Mouse (Mus musculus) CH12.LX (cell line): ENCODE results near the gene Asprv1. TPM values are rescaled to one million over a fixed set of nuclear protein-coding genes. Genes with fewer than 3 reads are reported as not detected.

Experiments
- DNase-seq: peaks from one replicate; pipeline ENCODE4 v3.0.0-alpha.2; 2013; ENCODE audit errors: extremely low read depth
- H3K27ac ChIP-seq: 2 replicates; pipeline ENCODE4 v1.5.1; 2012; ENCODE audit warnings: low read depth, mild to moderate bottlenecking, control low read depth, moderate library complexity; ENCODE audit not compliant: insufficient read depth
- H3K27me3 ChIP-seq: replicated peaks from 2 replicates; pipeline ENCODE3; 2012; ENCODE audit warnings: inconsistent platforms
- H3K36me3 ChIP-seq, 2 experiments: replicated peaks in 1 of 2; 2 replicates each; pipeline versions ENCODE3 to v1.6.1; 2012; ENCODE audit warnings: inconsistent platforms in 1 of 2, low read length in 1 of 2, mild to moderate bottlenecking in 1 of 2, mixed read lengths in 1 of 2, moderate library complexity in 1 of 2; ENCODE audit not compliant: control insufficient read depth in 1 of 2, insufficient read depth in 1 of 2
- H3K4me1 ChIP-seq, 2 experiments: 2 replicates each; pipeline ENCODE4 v1.6.1; 2012; ENCODE audit warnings: inconsistent platforms in 1 of 2, moderate library complexity in 1 of 2; ENCODE audit not compliant: insufficient read depth in 2 of 2, control insufficient read depth in 1 of 2
- H3K4me2 ChIP-seq: 2 replicates; pipeline ENCODE4 v1.6.1; 2012; ENCODE audit warnings: low read depth, mild to moderate bottlenecking, control low read depth; ENCODE audit not compliant: poor library complexity, insufficient read depth, severe bottlenecking
- H3K4me3 ChIP-seq, 3 experiments: fragments of 150-350 bp in 1 of 3; sonication (generic) in 1 of 3; replicated peaks in 1 of 3; 2 replicates each; pipeline versions ENCODE3 to v1.5.1; 2011 to 2012; ENCODE audit warnings: low read depth in 2 of 3, low read length in 2 of 3, mild to moderate bottlenecking in 2 of 3, moderate library complexity in 2 of 3, control low read depth in 1 of 3, improper control_type of control experiment in 1 of 3, inconsistent platforms in 1 of 3, mixed read lengths in 1 of 3; ENCODE audit not compliant: poor library complexity in 1 of 3
- H3K79me2 ChIP-seq: replicated peaks from 2 replicates; pipeline ENCODE4 v1.6.1; 2012; ENCODE audit warnings: mild to moderate bottlenecking, moderate library complexity; ENCODE audit not compliant: control insufficient read depth, poor library complexity, insufficient read depth, severe bottlenecking; ENCODE audit errors: extremely low read depth
- H3K9ac ChIP-seq: 2 replicates; pipeline ENCODE4 v1.6.1; 2012; ENCODE audit warnings: low read depth, mild to moderate bottlenecking, control low read depth, moderate library complexity; ENCODE audit not compliant: insufficient read depth
- H3K9me3 ChIP-seq: replicated peaks from 2 replicates; pipeline ENCODE3; 2012; ENCODE audit warnings: low read length, inconsistent platforms, mixed read lengths
- BHLHE40 ChIP-seq: IDR thresholded peaks from 2 replicates; pipeline ENCODE4 v1.6.1; 2011; ENCODE audit warnings: mild to moderate bottlenecking, low read depth, low read length, improper control_type of control experiment
- CHD2 ChIP-seq: IDR thresholded peaks from 2 replicates; pipeline ENCODE4 v1.6.1; 2011; ENCODE audit warnings: low read length, improper control_type of control experiment
- CTCF ChIP-seq, 2 experiments: IDR thresholded peaks in 1 of 2; conservative IDR thresholded peaks in 1 of 2; 2 replicates each; pipeline ENCODE4 v1.5.1; 2011 to 2012; ENCODE audit warnings: low read depth in 2 of 2, low read length in 2 of 2, improper control_type of control experiment in 1 of 2, inconsistent platforms in 1 of 2, mild to moderate bottlenecking in 1 of 2, moderate library complexity in 1 of 2
- E2F4 ChIP-seq: IDR thresholded peaks from 2 replicates; pipeline ENCODE4 v1.6.1; 2011; ENCODE audit warnings: low read depth, low read length, improper control_type of control experiment; ENCODE audit not compliant: insufficient replicate concordance
- ELF1 ChIP-seq: IDR thresholded peaks from 2 replicates; pipeline ENCODE4 v1.6.1; 2014; ENCODE audit warnings: low read depth, mild to moderate bottlenecking, inconsistent platforms, low read length, improper control_type of control experiment
- EP300 ChIP-seq: IDR thresholded peaks from 2 replicates; pipeline ENCODE4 v1.6.1; 2011; ENCODE audit warnings: low read length, improper control_type of control experiment
- IRF4 ChIP-seq: IDR thresholded peaks from 2 replicates; pipeline ENCODE4 v1.6.1; 2014; ENCODE audit warnings: low read depth, mild to moderate bottlenecking, inconsistent platforms, low read length, improper control_type of control experiment
- JUN ChIP-seq: IDR thresholded peaks from 2 replicates; pipeline ENCODE4 v1.6.1; 2011; ENCODE audit warnings: low read depth, mild to moderate bottlenecking, low read length, improper control_type of control experiment, moderate library complexity; ENCODE audit not compliant: insufficient read depth
- JUND ChIP-seq: conservative IDR thresholded peaks from 2 replicates; pipeline ENCODE4 v1.6.1; 2011; ENCODE audit warnings: low read depth, low read length, improper control_type of control experiment
- MAFK ChIP-seq: IDR thresholded peaks from 2 replicates; pipeline ENCODE4 v1.6.1; 2011; ENCODE audit warnings: low read length, improper control_type of control experiment; ENCODE audit not compliant: insufficient replicate concordance
- MAX ChIP-seq: IDR thresholded peaks from 2 replicates; pipeline ENCODE4 v1.6.1; 2011; ENCODE audit warnings: low read length, improper control_type of control experiment
- MEF2A ChIP-seq: IDR thresholded peaks from 2 replicates; pipeline ENCODE4 v1.6.1; 2014; ENCODE audit warnings: low read depth, mild to moderate bottlenecking, inconsistent platforms, low read length, improper control_type of control experiment, borderline replicate concordance
- MXI1 ChIP-seq: IDR thresholded peaks from 2 replicates; pipeline ENCODE4 v1.6.1; 2011; ENCODE audit warnings: mild to moderate bottlenecking, low read depth, low read length, improper control_type of control experiment
- NELFE ChIP-seq: IDR thresholded peaks from 2 replicates; pipeline ENCODE4 v1.6.1; 2011; ENCODE audit warnings: low read depth, low read length, improper control_type of control experiment
- POLR2A ChIP-seq: IDR thresholded peaks from 2 replicates; pipeline ENCODE4 v1.6.1; 2011; ENCODE audit warnings: low read depth, mild to moderate bottlenecking, improper control_type of control experiment, low read length
- POLR2AphosphoS2 ChIP-seq: IDR thresholded peaks from 2 replicates; pipeline ENCODE4 v1.6.1; 2011; ENCODE audit warnings: low read depth, low read length, improper control_type of control experiment
- RAD21 ChIP-seq: IDR thresholded peaks from 2 replicates; pipeline ENCODE4 v1.6.1; 2011; ENCODE audit warnings: low read depth, mild to moderate bottlenecking, low read length, improper control_type of control experiment, moderate library complexity
- RCOR1 ChIP-seq: conservative IDR thresholded peaks from 2 replicates; pipeline ENCODE4 v1.6.1; 2012; ENCODE audit warnings: low read depth, mild to moderate bottlenecking, inconsistent platforms, low read length, improper control_type of control experiment
- SMC3 ChIP-seq: IDR thresholded peaks from 2 replicates; pipeline ENCODE4 v1.6.1; 2011; ENCODE audit warnings: low read depth, low read length, improper control_type of control experiment
- TCF12 ChIP-seq: IDR thresholded peaks from 2 replicates; pipeline ENCODE4 v1.6.1; 2014; ENCODE audit warnings: low read depth, mild to moderate bottlenecking, inconsistent platforms, low read length, improper control_type of control experiment
- UBTF ChIP-seq: IDR thresholded peaks from 2 replicates; pipeline ENCODE4 v1.6.1; 2012; ENCODE audit warnings: low read depth, mild to moderate bottlenecking, inconsistent platforms, low read length, improper control_type of control experiment, moderate library complexity
- USF1 ChIP-seq: IDR thresholded peaks from 2 replicates; pipeline ENCODE4 v1.6.1; 2014; ENCODE audit warnings: low read depth, mild to moderate bottlenecking, inconsistent platforms, low read length, improper control_type of control experiment
- ZC3H11A ChIP-seq: IDR thresholded peaks from 2 replicates; pipeline ENCODE4 v1.6.1; 2012; ENCODE audit warnings: low read depth, mild to moderate bottlenecking, inconsistent platforms, low read length, improper control_type of control experiment
- dilution Hi-C: fragments of 300-500 bp; cut with MboI; formaldehyde crosslinking; loops from 2 replicates; pipeline ENCODE4 v1.14.3; 2020; ENCODE audit warnings: low sequenced_read_pairs; ENCODE audit not compliant: extremely low pct_unique_long_range_greater_than_20kb, extremely low pct_ligation_motif_present
- in situ Hi-C: fragments of 300-500 bp; cut with MboI; formaldehyde crosslinking; loops from 3 replicates; pipeline ENCODE4 v1.14.3; 2019; ENCODE audit warnings: low sequenced_read_pairs, low pct_ligation_motif_present, low pct_unique_long_range_greater_than_20kb, mixed read lengths
- polyA plus RNA-seq: library from polyadenylated mRNA; unstranded; fragments of >175 nt; gene quantifications from 2 replicates; pipeline ENCODE4 v1.2.1, GENCODE M21; 2012; ENCODE audit warnings: low read depth; ENCODE audit not compliant: insufficient read length
- total RNA-seq, 2 experiments: library from RNA; depleted of rRNA; stranded (reverse); fragments of 300-350 nt in 1 of 2; fragments of >200 nt in 1 of 2; gene quantifications; 2 replicates each; pipeline ENCODE4 v1.2.3; 2012 to 2014

Asprv1 gene
- total and polyA plus RNA-seq, 3 experiments = not detected

GRCm38 (mm10) chr6:86669240-86669727 is 41.3 kb downstream of the Asprv1 start (continued):
- TF ChIP-seq UBTF = no peak
- no peak for TF ChIP-seq BHLHE40
- no peak for TF ChIP-seq RAD21
- TF ChIP-seq MAX = no peak; the same call in 1 of the 2 replicates
- TF ChIP-seq IRF4 = peak; percentile 41; the same call in 1 of the 2 replicates
- TF ChIP-seq MXI1 = no peak
- no peak for TF ChIP-seq MAFK
- TF ChIP-seq USF1 = no peak
- no peak for TF ChIP-seq TCF12
- no peak for TF ChIP-seq ZC3H11A
- no peak for TF ChIP-seq POLR2AphosphoS2

GRCm38 (mm10) chr6:86670873-86671272 is 42.9 kb downstream of the Asprv1 start:
- peaks cover 2% of the 10 kb centered on the region for H3K27me3 ChIP-seq
- peaks cover 3% of the 10 kb centered on the region; the same call in 1 of the 2 replicates for H3K79me2 ChIP-seq
- in situ Hi-C loops (loop anchor here (10.0 kb wide), 1 partner anchor 236 kb away; the partner anchor contains the start of gene C87436), dilution Hi-C loops (no loop called here)
- TF ChIP-seq POLR2AphosphoS2 (no peak), ELF1 (no peak), SMC3 (peak; percentile 89), TCF12 (no peak), JUN (no peak), JUND (no peak), CHD2 (no peak), MAX (no peak), RAD21 (peak; percentile 95), IRF4 (0 out of 2 replicates have a peak, but pooled peaks have one; percentile 16), BHLHE40 (no peak), CTCF (conservative IDR thresholded peaks at IDR 0.05 in 1 of 2, IDR thresholded peaks at IDR 0.05 in 1 of 2; ENCODE audit: low read depth in 2 of 2, low read length in 2 of 2) (peak; percentile 85 to 94), USF1 (no peak), E2F4 (no peak), POLR2A (no peak), NELFE (no peak), ZC3H11A (peak; percentile 53), MXI1 (no peak), EP300 (no peak), MEF2A (no peak), RCOR1 (no peak)
- no peak overlapping the region for H3K9ac ChIP-seq
- no peak overlapping the region for H3K27ac ChIP-seq
- no peak overlapping the region for H3K4me3 ChIP-seq
- no peaks in the 10 kb centered on the region for H3K9me3 ChIP-seq
- peaks cover 2 to 15% of the 10 kb centered on the region in 2 experiments; a peak in 3 of 4 replicates for H3K4me1 ChIP-seq
- no peak overlapping the region for H3K4me2 ChIP-seq
- DNase-seq = peak; percentile 82
- peaks cover 23 to 56% of the 10 kb centered on the region in 2 experiments for H3K36me3 ChIP-seq
